9 mouse cellular contexts compared by ENCODE assay signal in the genomic region with DNA sequence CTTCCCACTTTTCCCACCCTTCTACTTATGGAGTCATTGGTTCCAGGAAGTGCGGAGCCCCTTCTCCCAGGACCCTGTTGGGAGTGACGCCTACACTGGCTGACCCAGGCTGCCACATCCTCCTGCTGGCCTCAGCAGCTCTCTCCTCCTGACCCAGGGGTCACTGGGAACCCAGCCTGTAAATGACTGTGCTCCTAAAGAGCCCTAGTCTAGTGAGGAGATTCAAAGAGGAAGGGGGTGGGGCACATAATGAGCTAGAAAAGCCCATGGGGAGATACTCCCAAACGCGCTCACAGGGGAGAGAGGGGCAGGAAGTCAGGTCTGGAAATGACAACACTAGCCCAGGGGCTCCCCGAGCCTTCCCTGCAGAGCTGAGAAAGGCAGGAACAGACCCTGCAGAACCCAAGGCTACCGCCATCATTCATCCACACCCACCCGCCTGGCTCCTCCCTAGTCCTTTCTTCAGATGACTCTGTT. TPM values are rescaled to one million over a fixed set of nuclear protein-coding genes. Genes with fewer than 3 reads are reported as not detected.
DNase-seq lines count a peak whose midpoint lies in the region; ATAC-seq and TF ChIP-seq lines count a peak whose summit lies in the region.
"Had no signal": no experiment of that assay in that cellular context is flagged by ENCODE, and none has a peak within 500 bp of the region (broad histone marks: within the 10 kb centered on the region; RNA-seq: fewer than 3 reads in every experiment).

No protein-coding gene starts in this region.

- no peak for TF ChIP-seq CTCF in gastrocnemius, adult 2 months (IDR thresholded peaks at IDR 0.05)
- TF ChIP-seq CTCF in liver, adult 2 months (IDR thresholded peaks at IDR 0.05; ENCODE audit: low read depth, low read length), result no peak
- TF ChIP-seq CTCF in thymus, adult 2 months (IDR thresholded peaks at IDR 0.05; ENCODE audit: borderline replicate concordance, control insufficient read depth, extremely low read depth, insufficient read depth, low read length, poor library complexity), result no peak

- no peak overlapping the region; the same call in 1 of the 2 replicates for H3K4me3 ChIP-seq in brown adipose tissue, adult 24 weeks (ENCODE audit: insufficient read depth, low read depth, low read length)
- H3K4me3 ChIP-seq in gastrocnemius, adult 2 months, result peak overlapping the region; percentile 28
- no peak overlapping the region for H3K4me3 ChIP-seq in hindbrain, embryonic 15.5 days
- no peak overlapping the region for H3K4me3 ChIP-seq in liver, adult 2 months (ENCODE audit: insufficient read depth, low read depth, low read length)
- H3K4me3 ChIP-seq in midbrain, embryonic 16.5 days (ENCODE audit: low read depth, low read length), result no peak overlapping the region
- no peak overlapping the region for H3K4me3 ChIP-seq in thymus, adult 2 months (ENCODE audit: control insufficient read depth, insufficient read depth, low read length)
- H3K4me3 ChIP-seq: erythroblast, embryonic 14.5 days had no signal

- H3K27me3 ChIP-seq in hindbrain, embryonic 15.5 days, result no peaks in the 10 kb centered on the region
- H3K27me3 ChIP-seq in liver, adult 2 months (ENCODE audit: control insufficient read depth, insufficient read depth, low read length), result no peaks in the 10 kb centered on the region
- H3K27me3 ChIP-seq in midbrain, embryonic 16.5 days (ENCODE audit: control insufficient read depth, insufficient read depth, low read depth, low read length), result no peaks in the 10 kb centered on the region
- no peaks in the 10 kb centered on the region for H3K27me3 ChIP-seq in thymus, adult 2 months (ENCODE audit: control insufficient read depth, insufficient read depth, low read length)

- H3K36me3 ChIP-seq in hindbrain, embryonic 15.5 days, result no peaks in the 10 kb centered on the region
- no peaks in the 10 kb centered on the region for H3K36me3 ChIP-seq in liver, adult 2 months (ENCODE audit: control insufficient read depth, insufficient read depth, low read length)
- no peaks in the 10 kb centered on the region for H3K36me3 ChIP-seq in midbrain, embryonic 16.5 days (ENCODE audit: control insufficient read depth, insufficient read depth, low read length)
- no peaks in the 10 kb centered on the region for H3K36me3 ChIP-seq in thymus, adult 2 months (ENCODE audit: control insufficient read depth, insufficient read depth, low read length)

- 14% methylated on average over 7 of the region's 7 CpGs for WGBS in hindbrain, embryonic 15.5 days
- 68% methylated on average over 7 of the region's 7 CpGs for WGBS in liver, adult 2 months
- WGBS in midbrain, embryonic 16.5 days, result 16% methylated on average over 7 of the region's 7 CpGs
- 40% methylated on average over 7 of the region's 7 CpGs for WGBS in thymus, adult 2 months

- TF ChIP-seq POLR2A in liver, adult 2 months (IDR thresholded peaks at IDR 0.05; ENCODE audit: extremely low read depth, insufficient read depth, low read length), result no peak
- no peak for TF ChIP-seq POLR2A in thymus, adult 2 months (IDR thresholded peaks at IDR 0.05; ENCODE audit: control insufficient read depth, extremely low read depth, insufficient read depth, low read length, poor library complexity)

- peak overlapping the region; percentile 53 for H3K27ac ChIP-seq in brown adipose tissue, adult 24 weeks (replicated peaks; ENCODE audit: low read depth, low read length)
- H3K27ac ChIP-seq in gastrocnemius, adult 2 months, result peak overlapping the region; percentile 70
- H3K27ac ChIP-seq in hindbrain, embryonic 15.5 days (replicated peaks), result peak overlapping the region; percentile 69
- H3K27ac ChIP-seq in liver, adult 2 months (replicated peaks; ENCODE audit: insufficient read depth, low read depth, low read length), result peak overlapping the region; percentile 25
- peak overlapping the region; percentile 8; the same call in 1 of the 2 replicates for H3K27ac ChIP-seq in midbrain, embryonic 16.5 days (ENCODE audit: low read length)
- no peak overlapping the region for H3K27ac ChIP-seq in thymus, adult 2 months (ENCODE audit: control insufficient read depth, insufficient read depth, low read length)

- DNase-seq in gastrocnemius, adult 2 months, result peak; percentile 68
- DNase-seq in liver, adult 2 months (ENCODE audit: extremely low read depth, low read depth, low spot score), result peak; percentile 39
- no peak for DNase-seq in spleen, adult 18-20 months
- no peak for DNase-seq in thymus, adult 2 months
- DNase-seq in thymus, postnatal 36 days, result no peak

- H3K4me1 ChIP-seq in brown adipose tissue, adult 24 weeks (ENCODE audit: control insufficient read depth, insufficient read depth, insufficient read length, low read length), result peaks cover 7% of the 10 kb centered on the region
- peaks cover 56% of the 10 kb centered on the region for H3K4me1 ChIP-seq in hindbrain, embryonic 15.5 days (replicated peaks)
- H3K4me1 ChIP-seq in liver, adult 2 months (ENCODE audit: control insufficient read depth, insufficient read depth, low read length), result peaks cover 7% of the 10 kb centered on the region; the same call in 1 of the 2 replicates
- H3K4me1 ChIP-seq in midbrain, embryonic 16.5 days (ENCODE audit: control insufficient read depth, insufficient read depth, low read length), result peaks cover 31% of the 10 kb centered on the region
- peaks cover 17% of the 10 kb centered on the region for H3K4me1 ChIP-seq in thymus, adult 2 months (replicated peaks; ENCODE audit: control insufficient read depth, insufficient read depth, low read length)

- H3K79me2 ChIP-seq in liver, adult 2 months (ENCODE audit: control insufficient read depth, insufficient read depth, low read length), result no peaks in the 10 kb centered on the region

- no peaks in the 10 kb centered on the region for H3K9me3 ChIP-seq in hindbrain, embryonic 15.5 days
- H3K9me3 ChIP-seq in midbrain, embryonic 16.5 days (replicated peaks; ENCODE audit: control insufficient read depth, low read length, poor library complexity, severe bottlenecking), result no peaks in the 10 kb centered on the region

- H3K4me2 ChIP-seq in hindbrain, embryonic 15.5 days, result peak overlapping the region; percentile 44
- peak overlapping the region; percentile 37 for H3K4me2 ChIP-seq in midbrain, embryonic 16.5 days (ENCODE audit: low read length)

- intact Hi-C loops in gastrocnemius, adult 2 months (cut with DNase I), result no loop called here

- H3K9ac ChIP-seq in hindbrain, embryonic 15.5 days, result no peak overlapping the region
- no peak overlapping the region for H3K9ac ChIP-seq in liver, adult 2 months (ENCODE audit: low read depth, low read length)
- no peak overlapping the region for H3K9ac ChIP-seq in midbrain, embryonic 16.5 days (ENCODE audit: low read depth, low read length)

- ATAC-seq in hindbrain, embryonic 15.5 days (ENCODE audit: low FRiP score, low read depth), result peak; percentile 46
- ATAC-seq in midbrain, embryonic 16.5 days, result no peak

RNA-seq across cellular contexts. Expression of gene Dennd2a, which starts 17.9 kb away (rescaled TPM):
- 1.7 and 2.8 TPM in 2 replicates for polyA plus RNA-seq in brown adipose tissue, adult 24 weeks (2012; ENCODE audit: insufficient read depth, insufficient read length, missing spikeins)
- 1 to 10 TPM; 3.3 to 4.4 TPM for total RNA-seq in gastrocnemius, adult 2 months (2021)
- polyA plus RNA-seq in hindbrain, embryonic 15.5 days (2015; fragmentation: Nextera tagmentation; extraction: Ambion mirVana), result 18.7 and 25.1 TPM in 2 replicates
- 1.3 and 1.6 TPM in 2 replicates for total RNA-seq in liver, adult 2 months (2014; rRNA removed)
- polyA plus RNA-seq in liver, adult 2 months (2012; rRNA removed), result 2.0 TPM in 2 replicates
- 15.6 and 17.0 TPM in 2 replicates for polyA plus RNA-seq in midbrain, embryonic 16.5 days (2015; fragmentation: Nextera tagmentation; extraction: Ambion mirVana)
- 2.6 and 3.2 TPM in 2 replicates for polyA plus RNA-seq in thymus, adult 2 months (2012; rRNA removed)
- polyA plus RNA-seq: erythroblast, embryonic 14.5 days had no signal

RNA-seq across cellular contexts. Expression of gene Adck2, which starts 34.0 kb away (rescaled TPM):
- 10.4 and 12.6 TPM in 2 replicates for polyA plus RNA-seq in brown adipose tissue, adult 24 weeks (2012; ENCODE audit: insufficient read depth, insufficient read length, missing spikeins)
- total RNA-seq in gastrocnemius, adult 2 months (2021), result 1 to 10 TPM; 5.3 to 6.2 TPM
- polyA plus RNA-seq in hindbrain, embryonic 15.5 days (2015; fragmentation: Nextera tagmentation; extraction: Ambion mirVana), result 41.3 and 47.1 TPM in 2 replicates
- 4.4 and 4.5 TPM in 2 replicates for total RNA-seq in liver, adult 2 months (2014; rRNA removed)
- 4.2 and 5.1 TPM in 2 replicates for polyA plus RNA-seq in liver, adult 2 months (2012; rRNA removed)
- 47.2 and 50.3 TPM in 2 replicates for polyA plus RNA-seq in midbrain, embryonic 16.5 days (2015; fragmentation: Nextera tagmentation; extraction: Ambion mirVana)
- polyA plus RNA-seq in thymus, adult 2 months (2012; rRNA removed), result 17.0 and 18.8 TPM in 2 replicates

RNA-seq across cellular contexts. Expression of gene Gm42420, which starts 45.8 kb away (rescaled TPM):
- not detected in 2 replicates for polyA plus RNA-seq in brown adipose tissue, adult 24 weeks (2012; ENCODE audit: insufficient read depth, insufficient read length, missing spikeins)
- under 1 TPM in 1 of 2 experiments, not detected in 1; 0.66 TPM for total RNA-seq in gastrocnemius, adult 2 months (2021)
- 0.59 and 3.5 TPM in 2 replicates for polyA plus RNA-seq in hindbrain, embryonic 15.5 days (2015; fragmentation: Nextera tagmentation; extraction: Ambion mirVana)
- 0.65 and 1.2 TPM in 2 replicates for total RNA-seq in liver, adult 2 months (2014; rRNA removed)
- 0.27 TPM in 1 of 2 replicates, not detected in the other for polyA plus RNA-seq in liver, adult 2 months (2012; rRNA removed)
- 0.70 and 2.1 TPM in 2 replicates for polyA plus RNA-seq in midbrain, embryonic 16.5 days (2015; fragmentation: Nextera tagmentation; extraction: Ambion mirVana)
- polyA plus RNA-seq in thymus, adult 2 months (2012; rRNA removed), result 0.96 TPM in 1 of 2 replicates, not detected in the other
- polyA plus RNA-seq: erythroblast, embryonic 14.5 days had no signal

RNA-seq across cellular contexts. Expression of gene Ndufb2, which starts 52.7 kb away (rescaled TPM):
- 819 and 928 TPM in 2 replicates for polyA plus RNA-seq in brown adipose tissue, adult 24 weeks (2012; ENCODE audit: insufficient read depth, insufficient read length, missing spikeins)
- total RNA-seq in gastrocnemius, adult 2 months (2021), result 100 to 1,000 TPM; 378 to 498 TPM
- polyA plus RNA-seq in hindbrain, embryonic 15.5 days (2015; fragmentation: Nextera tagmentation; extraction: Ambion mirVana), result 499 and 517 TPM in 2 replicates
- 224 and 235 TPM in 2 replicates for total RNA-seq in liver, adult 2 months (2014; rRNA removed)
- polyA plus RNA-seq in liver, adult 2 months (2012; rRNA removed), result 352 and 465 TPM in 2 replicates
- polyA plus RNA-seq in midbrain, embryonic 16.5 days (2015; fragmentation: Nextera tagmentation; extraction: Ambion mirVana), result 390 and 451 TPM in 2 replicates
- polyA plus RNA-seq in thymus, adult 2 months (2012; rRNA removed), result 249 and 412 TPM in 2 replicates

Comparison
In these comparisons a context has a peak if more than half of its experiments do, and no peak if none do; other contexts are left out.
1. DNase-seq: peak in gastrocnemius, adult 2 months (single experiment) and liver, adult 2 months (single experiment); none in spleen, adult 18-20 months (0 of 2), thymus, adult 2 months (single experiment) and thymus, postnatal 36 days (0 of 2).